Mouse (Mus musculus) right cerebral cortex, postnatal 10 days (tissue): ENCODE results near the gene Baiap2l1.

Experiments used
- DNase-seq, 2 experiments: peaks; one replicate each; pipeline ENCODE4 v3.0.0; 2021; ENCODE audit warnings: low spot score in 2 of 2

Gene Baiap2l1

GRCm38 (mm10) chr5:144258131-144258611, 99.7 kb downstream of the Baiap2l1 start:
- DNase-seq = peak in 1 of 2 experiments; percentile 68

GRCm38 (mm10) chr5:144257451-144258110, 100.3 kb downstream of the Baiap2l1 start:
- DNase-seq = no peak

- DNase-seq = no peak
These were observed 101.0 kb downstream of the Baiap2l1 start for GRCm38 (mm10) chr5:144256888-144257287.

GRCm38 (mm10) chr5:144256541-144256870, 101.4 kb downstream of the Baiap2l1 start:
- DNase-seq = no peak

GRCm38 (mm10) chr5:144255632-144256540, 102.0 kb downstream of the Baiap2l1 start:
- peak; percentile 53 to 71 for DNase-seq

- peak; percentile 87 for DNase-seq
These were observed 102.9 kb downstream of the Baiap2l1 start for GRCm38 (mm10) chr5:144254811-144255631.

GRCm38 (mm10) chr5:144254122-144254810, 103.6 kb downstream of the Baiap2l1 start:
- DNase-seq = no peak

GRCm38 (mm10) chr5:144253212-144253611, 104.7 kb downstream of the Baiap2l1 start:
- DNase-seq = no peak

GRCm38 (mm10) chr5:144251876-144252577, 105.9 kb downstream of the Baiap2l1 start:
- DNase-seq = peak in 1 of 2 experiments; percentile 62

GRCm38 (mm10) chr5:144249871-144250270, 108.0 kb downstream of the Baiap2l1 start:
- no peak for DNase-seq

- no peak for DNase-seq
These were observed 109.9 kb downstream of the Baiap2l1 start for GRCm38 (mm10) chr5:144247906-144248585.

GRCm38 (mm10) chr5:144247307-144247706, 110.6 kb downstream of the Baiap2l1 start:
- DNase-seq = no peak

- no peak for DNase-seq
These were observed 111.2 kb downstream of the Baiap2l1 start for GRCm38 (mm10) chr5:144246669-144247068.

GRCm38 (mm10) chr5:144245592-144245991, 112.3 kb downstream of the Baiap2l1 start:
- DNase-seq = no peak

- no peak for DNase-seq
These were observed 113.9 kb downstream of the Baiap2l1 start, which contains the start of gene Bri3 for GRCm38 (mm10) chr5:144243901-144244487. Bri3 (plus strand) TSS chr5:144244437.

GRCm38 (mm10) chr5:144238969-144239368, 118.9 kb downstream of the Baiap2l1 start:
- no peak for DNase-seq

- no peak for DNase-seq
These were observed 123.2 kb downstream of the Baiap2l1 start for GRCm38 (mm10) chr5:144234714-144235113.

- DNase-seq = no peak
These were observed 123.7 kb downstream of the Baiap2l1 start for GRCm38 (mm10) chr5:144234222-144234621.

- no peak for DNase-seq
These were observed 125.4 kb downstream of the Baiap2l1 start for GRCm38 (mm10) chr5:144232531-144232930.

- no peak for DNase-seq
These were observed 126.5 kb downstream of the Baiap2l1 start for GRCm38 (mm10) chr5:144231410-144231809.
